Mouse (Mus musculus): ENCODE measurements at regions not wholly inside any gene's neighbourhood (a gene's known extent, or its start where the extent isn't known, plus 50 kb on each side); places are given as distances from the start of the nearest gene placed in this dataset.

DNA sequence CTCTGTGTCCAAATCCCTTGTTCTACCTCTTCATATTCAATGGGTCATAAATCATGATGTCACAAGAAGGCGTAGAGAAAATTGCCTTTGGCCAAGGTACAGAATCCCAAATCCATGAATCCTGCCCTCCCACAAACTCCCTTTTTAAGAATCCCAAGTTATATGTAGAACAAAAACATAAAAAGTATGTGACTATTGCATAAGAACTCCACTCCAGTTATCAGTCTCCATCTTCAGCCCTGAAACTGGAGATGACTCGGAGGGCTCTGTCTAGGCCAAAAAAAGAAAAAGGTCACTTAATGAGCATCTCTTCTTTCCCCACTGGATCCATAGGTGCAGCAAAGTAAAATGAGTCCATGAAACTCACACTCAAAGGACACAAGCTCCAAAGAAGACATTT lies 885.5 kb upstream of the Gm7489 start:
- TF ChIP-seq CTCF (IDR thresholded peaks at IDR 0.05; ENCODE audit: borderline replicate concordance, control insufficient read depth, extremely low read depth, insufficient read depth, low read length, poor library complexity), result no peak
- no peak for TF ChIP-seq POLR2A (IDR thresholded peaks at IDR 0.05; ENCODE audit: control insufficient read depth, extremely low read depth, insufficient read depth, low read length, poor library complexity)

Measured in thymus, adult 2 months (tissue).